Mouse (Mus musculus): Measurements from ENCODE around the gene Krt12. TPM values are rescaled to one million over a fixed set of nuclear protein-coding genes. Genes with fewer than 3 reads are reported as not detected.

Gene Krt12
- total and polyA plus RNA-seq, 2 experiments from 2014 or later, result not detected

- WGBS, result 64% methylated on average over 7 of the region's 7 CpGs
- TF ChIP-seq EP300 (IDR thresholded peaks at IDR 0.05; ENCODE audit: low read depth) (no peak), CTCF (IDR thresholded peaks at IDR 0.05; ENCODE audit: low read depth) (no peak)
- Histone ChIP-seq H3K9ac (replicated peaks; ENCODE audit: low read depth, low read length) (no peak overlapping the region), H3K4me3 (ENCODE audit: low read depth, low read length) (no peak overlapping the region), H3K4me1 (ENCODE audit: control insufficient read depth, insufficient read depth) (no peaks in the 10 kb centered on the region), H3K27me3 (ENCODE audit: control insufficient read depth, insufficient read depth, low read length) (no peaks in the 10 kb centered on the region), H3K4me2 (ENCODE audit: low read depth, low read length) (no peak overlapping the region), H3K36me3 (replicated peaks; ENCODE audit: control insufficient read depth, insufficient read depth, low read length) (no peaks in the 10 kb centered on the region), H3K27ac (ENCODE audit: low read depth) (no peak overlapping the region), H3K9me3 (replicated peaks; ENCODE audit: control insufficient read depth, low read length) (no peaks in the 10 kb centered on the region)
- DNase-seq (ENCODE audit: low spot score) (no peak), ATAC-seq (ENCODE audit: insufficient read depth, low read depth) (no peak)
Measured at GRCm38 (mm10) chr11:99461736-99462135, 39.7 kb upstream of the Krt12 start.

GRCm38 (mm10) chr11:99458887-99459286 is 36.8 kb upstream of the Krt12 start:
- Histone ChIP-seq H3K4me3 (ENCODE audit: low read depth, low read length) (no peak overlapping the region), H3K4me1 (ENCODE audit: control insufficient read depth, insufficient read depth) (no peaks in the 10 kb centered on the region), H3K36me3 (replicated peaks; ENCODE audit: control insufficient read depth, insufficient read depth, low read length) (no peaks in the 10 kb centered on the region), H3K9me3 (replicated peaks; ENCODE audit: control insufficient read depth, low read length) (no peaks in the 10 kb centered on the region), H3K4me2 (ENCODE audit: low read depth, low read length) (no peak overlapping the region), H3K9ac (replicated peaks; ENCODE audit: low read depth, low read length) (no peak overlapping the region), H3K27ac (ENCODE audit: low read depth) (no peak overlapping the region), H3K27me3 (ENCODE audit: control insufficient read depth, insufficient read depth, low read length) (no peaks in the 10 kb centered on the region)
- DNase-seq (ENCODE audit: low spot score), result no peak
- TF ChIP-seq EP300 (IDR thresholded peaks at IDR 0.05; ENCODE audit: low read depth), result no peak
- TF ChIP-seq CTCF (IDR thresholded peaks at IDR 0.05; ENCODE audit: low read depth), result no peak
- WGBS, result 51% methylated on average over 7 of the region's 7 CpGs
- no peak for ATAC-seq (ENCODE audit: insufficient read depth, low read depth)

- no peak overlapping the region for H3K9ac ChIP-seq (replicated peaks; ENCODE audit: low read depth, low read length)
- TF ChIP-seq EP300 (IDR thresholded peaks at IDR 0.05; ENCODE audit: low read depth), result no peak
- TF ChIP-seq CTCF (IDR thresholded peaks at IDR 0.05; ENCODE audit: low read depth), result no peak
- no peaks in the 10 kb centered on the region for H3K9me3 ChIP-seq (replicated peaks; ENCODE audit: control insufficient read depth, low read length)
- 79% methylated on average over 10 of the region's 10 CpGs for WGBS
- H3K4me1 ChIP-seq (ENCODE audit: control insufficient read depth, insufficient read depth), result no peaks in the 10 kb centered on the region
- H3K36me3 ChIP-seq (replicated peaks; ENCODE audit: control insufficient read depth, insufficient read depth, low read length), result no peaks in the 10 kb centered on the region
- H3K4me2 ChIP-seq (ENCODE audit: low read depth, low read length), result no peak overlapping the region
- ATAC-seq (ENCODE audit: insufficient read depth, low read depth) (no peak), DNase-seq (ENCODE audit: low spot score) (no peak)
- H3K27me3 ChIP-seq (ENCODE audit: control insufficient read depth, insufficient read depth, low read length), result no peaks in the 10 kb centered on the region
- H3K4me3 ChIP-seq (ENCODE audit: low read depth, low read length), result no peak overlapping the region
- H3K27ac ChIP-seq (ENCODE audit: low read depth), result no peak overlapping the region
Measured at GRCm38 (mm10) chr11:99454759-99455158, 32.7 kb upstream of the Krt12 start.

GRCm38 (mm10) chr11:99454044-99454443 is 32.0 kb upstream of the Krt12 start:
- no peaks in the 10 kb centered on the region for H3K4me1 ChIP-seq (ENCODE audit: control insufficient read depth, insufficient read depth)
- no peaks in the 10 kb centered on the region for H3K9me3 ChIP-seq (replicated peaks; ENCODE audit: control insufficient read depth, low read length)
- DNase-seq (ENCODE audit: low spot score) (no peak), ATAC-seq (ENCODE audit: insufficient read depth, low read depth) (no peak)
- H3K36me3 ChIP-seq (replicated peaks; ENCODE audit: control insufficient read depth, insufficient read depth, low read length), result no peaks in the 10 kb centered on the region
- no peak overlapping the region for H3K9ac ChIP-seq (replicated peaks; ENCODE audit: low read depth, low read length)
- H3K27ac ChIP-seq (ENCODE audit: low read depth), result no peak overlapping the region
- 67% methylated on average over 4 of the region's 4 CpGs for WGBS
- no peaks in the 10 kb centered on the region for H3K27me3 ChIP-seq (ENCODE audit: control insufficient read depth, insufficient read depth, low read length)
- no peak for TF ChIP-seq EP300 (IDR thresholded peaks at IDR 0.05; ENCODE audit: low read depth)
- H3K4me2 ChIP-seq (ENCODE audit: low read depth, low read length), result no peak overlapping the region
- H3K4me3 ChIP-seq (ENCODE audit: low read depth, low read length), result no peak overlapping the region

- no peaks in the 10 kb centered on the region for H3K9me3 ChIP-seq (replicated peaks; ENCODE audit: control insufficient read depth, low read length)
- TF ChIP-seq CTCF (IDR thresholded peaks at IDR 0.05; ENCODE audit: low read depth) (no peak), EP300 (IDR thresholded peaks at IDR 0.05; ENCODE audit: low read depth) (no peak)
- ATAC-seq (ENCODE audit: insufficient read depth, low read depth) (no peak), DNase-seq (ENCODE audit: low spot score) (no peak)
- no peaks in the 10 kb centered on the region for H3K36me3 ChIP-seq (replicated peaks; ENCODE audit: control insufficient read depth, insufficient read depth, low read length)
- no peaks in the 10 kb centered on the region for H3K4me1 ChIP-seq (ENCODE audit: control insufficient read depth, insufficient read depth)
- H3K27me3 ChIP-seq (ENCODE audit: control insufficient read depth, insufficient read depth, low read length), result no peaks in the 10 kb centered on the region
- no peak overlapping the region for H3K4me3 ChIP-seq (ENCODE audit: low read depth, low read length)
- no peak overlapping the region for H3K4me2 ChIP-seq (ENCODE audit: low read depth, low read length)
- H3K27ac ChIP-seq (ENCODE audit: low read depth), result no peak overlapping the region
- H3K9ac ChIP-seq (replicated peaks; ENCODE audit: low read depth, low read length), result no peak overlapping the region
- WGBS, result 37% methylated on average over 2 of the region's 2 CpGs
Measured at GRCm38 (mm10) chr11:99448769-99449168, 26.7 kb upstream of the Krt12 start.

- no peak overlapping the region for H3K4me2 ChIP-seq (ENCODE audit: low read depth, low read length)
- no peak overlapping the region for H3K9ac ChIP-seq (replicated peaks; ENCODE audit: low read depth, low read length)
- no peaks in the 10 kb centered on the region for H3K36me3 ChIP-seq (replicated peaks; ENCODE audit: control insufficient read depth, insufficient read depth, low read length)
- no peak for TF ChIP-seq CTCF (IDR thresholded peaks at IDR 0.05; ENCODE audit: low read depth)
- no peak for TF ChIP-seq EP300 (IDR thresholded peaks at IDR 0.05; ENCODE audit: low read depth)
- H3K4me1 ChIP-seq (ENCODE audit: control insufficient read depth, insufficient read depth), result no peaks in the 10 kb centered on the region
- no peak for ATAC-seq (ENCODE audit: insufficient read depth, low read depth)
- H3K27ac ChIP-seq (ENCODE audit: low read depth), result no peak overlapping the region
- H3K27me3 ChIP-seq (ENCODE audit: control insufficient read depth, insufficient read depth, low read length), result no peaks in the 10 kb centered on the region
- WGBS, result 53% methylated on average over 8 of the region's 8 CpGs
- no peaks in the 10 kb centered on the region for H3K9me3 ChIP-seq (replicated peaks; ENCODE audit: control insufficient read depth, low read length)
- no peak for DNase-seq (ENCODE audit: low spot score)
- no peak overlapping the region for H3K4me3 ChIP-seq (ENCODE audit: low read depth, low read length)
Measured at GRCm38 (mm10) chr11:99441220-99441619, 19.2 kb upstream of the Krt12 start.
